In the genomic region with DNA sequence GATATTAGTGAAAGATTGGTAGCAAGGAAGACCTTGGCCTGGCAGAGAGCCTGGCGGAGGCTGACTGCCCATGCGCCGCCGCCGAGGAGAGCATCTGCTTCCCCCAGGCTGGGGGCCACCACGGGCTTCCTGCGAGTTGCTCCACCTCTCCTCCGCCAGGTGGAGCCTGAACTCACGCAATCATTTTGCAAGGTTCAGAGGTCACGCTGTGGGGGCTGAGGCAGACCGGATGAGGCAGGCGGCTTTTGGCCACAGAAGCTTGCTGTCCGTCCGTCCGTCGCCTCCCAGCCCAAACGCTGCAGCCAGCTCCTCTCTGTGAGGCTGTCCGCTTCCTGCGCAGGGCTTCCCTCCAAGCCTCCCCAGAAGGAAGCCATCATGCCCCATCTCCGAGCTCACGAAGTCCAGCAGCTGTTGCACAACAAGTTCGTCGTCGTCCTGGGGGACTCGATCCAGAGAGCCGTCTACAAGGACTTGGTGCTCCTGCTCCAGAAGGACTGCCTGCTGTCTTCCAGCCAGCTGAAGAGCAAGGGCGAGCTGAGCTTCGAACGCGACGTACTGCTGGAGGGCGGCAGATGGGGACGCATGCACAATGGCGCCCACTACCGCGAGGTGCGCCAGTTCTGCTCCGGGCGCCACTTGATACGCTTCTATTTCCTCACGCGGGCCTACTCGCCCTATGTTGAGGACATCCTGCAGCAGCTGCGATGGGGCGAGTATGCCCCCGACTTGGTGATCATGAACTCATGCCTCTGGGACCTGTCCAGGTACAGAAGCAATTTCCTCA, we compare ENCODE assay signal across 23 mouse cellular contexts.
DNase-seq lines count a peak whose midpoint lies in the region; ATAC-seq and TF ChIP-seq lines count a peak whose summit lies in the region.
"Had no signal": no experiment of that assay in that cellular context is flagged by ENCODE, and none has a peak within 500 bp of the region (broad histone marks: within the 10 kb centered on the region; RNA-seq: fewer than 3 reads in every experiment).

No protein-coding gene starts in this region.

- DNase-seq in ES-CJ7 (ENCODE audit: low read depth, low spot score) (peak; percentile 87), ZHBTc4 (ENCODE audit: low read depth, low spot score) (peak; percentile 87), MN1 (ENCODE audit: low spot score) (no peak)
- DNase-seq in testis, postnatal 10 days (ENCODE audit: low spot score) = peak; percentile 48
- DNase-seq in spleen, postnatal 14 days (ENCODE audit: low spot score in 2 of 2) = no peak
- no peak for DNase-seq in layer of hippocampus, postnatal 14 days (ENCODE audit: low spot score in 2 of 2)
- DNase-seq: adrenal gland, adult 8-10 months; adrenal gland, postnatal 36 days; B cell, adult 2 months; cerebellum, adult 9-10 months; cerebellum, postnatal 25 days; forebrain, postnatal 0 days; gastrocnemius, postnatal 14 days; heart, postnatal 36 days had no signal

- H3K4me1 ChIP-seq in E14TG2a.4 (replicated peaks; ENCODE audit: low read depth, low read length) = peaks cover 13% of the 10 kb centered on the region
- H3K4me1 ChIP-seq: embryonic facial prominence, embryonic 13.5 days; forebrain, embryonic 13.5 days; hindbrain, embryonic 15.5 days had no signal

- no peaks in the 10 kb centered on the region for H3K36me3 ChIP-seq in E14TG2a.4 (ENCODE audit: insufficient read depth, low read length)
- H3K36me3 ChIP-seq: embryonic facial prominence, embryonic 13.5 days; G1E; heart, embryonic 13.5 days; hindbrain, embryonic 15.5 days had no signal

- no peak for ATAC-seq in monocyte, adult 5-6 weeks (replicated peaks; ENCODE audit: insufficient number of reproducible peaks, low FRiP score, low TSS enrichment, poor library complexity, severe bottlenecking)
- ATAC-seq: CD4-positive, CD25-positive, alpha-beta regulatory T cell, adult 4 months; forebrain, embryonic 13.5 days; forebrain, postnatal 0 days; inflammation-experienced regulatory T-cells, adult 6 months had no signal

- peaks cover 44% of the 10 kb centered on the region for H3K27me3 ChIP-seq in E14TG2a.4 (ENCODE audit: insufficient read depth, low read length)
- H3K27me3 ChIP-seq: embryonic facial prominence, embryonic 13.5 days; forebrain, embryonic 13.5 days; heart, embryonic 13.5 days; hindbrain, embryonic 15.5 days had no signal

- H3K4me3 ChIP-seq in E14TG2a.4 (replicated peaks; ENCODE audit: low read length) = peak overlapping the region; percentile 60
- H3K4me3 ChIP-seq: embryonic facial prominence, embryonic 13.5 days; forebrain, embryonic 13.5 days; heart, embryonic 13.5 days; hindbrain, embryonic 15.5 days had no signal

- peak; percentile 16; the same call in 1 of the 2 replicates for TF ChIP-seq CTCF in E14TG2a.4 (conservative IDR thresholded peaks at IDR 0.05; ENCODE audit: low read length)

- H3K9me3 ChIP-seq in E14TG2a.4 (ENCODE audit: low read length) = no peaks in the 10 kb centered on the region
- H3K9me3 ChIP-seq: hindbrain, embryonic 15.5 days had no signal

Comparison
In these comparisons a context has a peak if more than half of its experiments do, and no peak if none do; other contexts are left out.
1. DNase-seq: peak in ES-CJ7 (single experiment), ZHBTc4 (single experiment) and testis, postnatal 10 days (single experiment); none in spleen, postnatal 14 days (0 of 2), layer of hippocampus, postnatal 14 days (0 of 2) and MN1 (single experiment).